Mouse (Mus musculus): ENCODE results near the gene Zfp27. TPM values are rescaled to one million over a fixed set of nuclear protein-coding genes. Genes with fewer than 3 reads are reported as not detected.

The Zfp27 gene
- total RNA-seq (2014; rRNA removed; ENCODE audit: low replicate concordance) (7.5 and 12.8 TPM in 2 replicates), polyA plus RNA-seq (2015; fragmentation: Nextera tagmentation; extraction: Ambion mirVana) (6.5 and 7.7 TPM in 2 replicates)

DNA sequence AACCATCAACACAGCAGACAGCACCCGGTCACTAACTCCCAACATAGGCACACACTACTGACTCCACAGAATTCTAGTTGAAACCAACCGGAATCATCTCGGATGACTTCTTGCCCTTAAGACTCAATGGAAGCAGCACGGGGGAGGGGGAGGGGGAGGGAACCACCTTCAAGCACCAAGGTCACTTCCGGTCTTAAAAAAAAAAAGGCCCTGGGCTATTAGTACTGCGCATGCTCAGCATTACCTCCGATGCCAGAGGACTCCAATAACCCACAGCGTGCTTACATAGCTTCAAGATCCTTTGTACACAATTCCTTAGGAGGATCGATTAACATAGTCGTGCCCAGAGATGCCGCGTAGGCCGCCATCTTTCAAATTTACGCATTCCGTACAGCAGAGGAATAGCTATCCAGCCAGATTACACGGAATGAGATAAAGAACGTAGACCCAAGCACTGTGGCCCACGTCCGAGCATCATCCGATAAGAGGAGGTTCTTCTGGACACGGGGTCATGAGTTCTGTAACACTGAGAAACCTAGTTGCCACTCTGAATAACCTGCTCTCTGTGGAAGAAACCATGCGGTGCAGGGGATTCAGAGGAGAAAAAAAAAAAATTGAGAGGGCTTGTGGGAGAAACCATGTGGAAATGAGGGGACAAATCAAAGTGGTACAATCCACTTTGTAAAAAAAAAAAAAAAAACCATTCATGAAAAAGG is at the start of gene Zfp27:
Zfp27 (minus strand) TSS at position 607 of the 716 bp plus-strand sequence.
- Histone ChIP-seq H3K9ac (replicated peaks; ENCODE audit: low read depth, low read length) (peak within 1 kb of the TSS; percentile 74), H3K9me3 (replicated peaks; ENCODE audit: control insufficient read depth, low read length) (no peaks in the 10 kb centered on the region), H3K4me2 (ENCODE audit: low read depth, low read length) (peak within 1 kb of the TSS; percentile 92), H3K36me3 (replicated peaks; ENCODE audit: control insufficient read depth, insufficient read depth, low read length) (peaks cover 20% of the 10 kb centered on the region), H3K4me3 (ENCODE audit: low read depth, low read length) (peak within 1 kb of the TSS; percentile 72), H3K27me3 (ENCODE audit: control insufficient read depth, insufficient read depth, low read length) (no peaks in the 10 kb centered on the region), H3K4me1 (ENCODE audit: control insufficient read depth, insufficient read depth) (peaks cover 10% of the 10 kb centered on the region), H3K27ac (ENCODE audit: low read depth) (peak within 1 kb of the TSS; percentile 98)
- DNase-seq (ENCODE audit: low spot score) (peak; percentile 92), ATAC-seq (ENCODE audit: insufficient read depth, low read depth) (peak; percentile 76)
- under 1% methylated on average over 22 of the region's 22 CpGs for WGBS
- TF ChIP-seq EP300 (IDR thresholded peaks at IDR 0.05; ENCODE audit: low read depth) (0 out of 2 replicates have a peak, but pooled peaks have one; percentile 12), CTCF (IDR thresholded peaks at IDR 0.05; ENCODE audit: low read depth) (no peak)

DNA sequence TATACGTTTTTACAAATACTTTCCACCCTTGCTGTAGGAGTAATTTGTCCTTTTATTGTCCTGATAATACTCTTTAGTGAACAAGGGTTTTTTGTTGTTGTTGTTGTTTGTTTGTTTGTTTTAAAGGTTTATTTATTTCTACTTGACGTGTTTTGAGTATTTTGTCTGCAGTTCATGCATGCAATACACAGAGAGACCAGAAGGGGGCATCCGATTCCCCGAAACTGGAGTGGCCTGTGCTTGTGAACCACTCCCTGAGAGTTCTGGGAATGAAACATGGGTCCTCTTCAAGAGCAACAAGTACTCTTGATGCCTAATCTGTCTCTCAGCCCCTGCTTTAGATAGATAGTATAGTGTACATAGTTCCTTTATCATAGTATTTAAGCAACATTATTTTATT is 48.4 kb upstream of the Zfp27 start:
- Histone ChIP-seq H3K27me3 (ENCODE audit: control insufficient read depth, insufficient read depth, low read length) (no peaks in the 10 kb centered on the region), H3K4me1 (ENCODE audit: control insufficient read depth, insufficient read depth) (peaks cover 5% of the 10 kb centered on the region; the same call in 1 of the 2 replicates), H3K36me3 (replicated peaks; ENCODE audit: control insufficient read depth, insufficient read depth, low read length) (peaks cover 15% of the 10 kb centered on the region; the same call in 1 of the 2 replicates), H3K9me3 (replicated peaks; ENCODE audit: control insufficient read depth, low read length) (no peaks in the 10 kb centered on the region), H3K4me3 (ENCODE audit: low read depth, low read length) (peak overlapping the region; percentile 60), H3K9ac (replicated peaks; ENCODE audit: low read depth, low read length) (no peak overlapping the region), H3K27ac (ENCODE audit: low read depth) (peak overlapping the region; percentile 81; the same call in 1 of the 2 replicates), H3K4me2 (ENCODE audit: low read depth, low read length) (peak overlapping the region; percentile 62)
- 27% methylated on average over 4 of the region's 4 CpGs for WGBS
- TF ChIP-seq CTCF (IDR thresholded peaks at IDR 0.05; ENCODE audit: low read depth): peak; percentile 62
- TF ChIP-seq EP300 (IDR thresholded peaks at IDR 0.05; ENCODE audit: low read depth): no peak
- peak; percentile 32 for DNase-seq (ENCODE audit: low spot score)
- no peak for ATAC-seq (ENCODE audit: insufficient read depth, low read depth)

DNA sequence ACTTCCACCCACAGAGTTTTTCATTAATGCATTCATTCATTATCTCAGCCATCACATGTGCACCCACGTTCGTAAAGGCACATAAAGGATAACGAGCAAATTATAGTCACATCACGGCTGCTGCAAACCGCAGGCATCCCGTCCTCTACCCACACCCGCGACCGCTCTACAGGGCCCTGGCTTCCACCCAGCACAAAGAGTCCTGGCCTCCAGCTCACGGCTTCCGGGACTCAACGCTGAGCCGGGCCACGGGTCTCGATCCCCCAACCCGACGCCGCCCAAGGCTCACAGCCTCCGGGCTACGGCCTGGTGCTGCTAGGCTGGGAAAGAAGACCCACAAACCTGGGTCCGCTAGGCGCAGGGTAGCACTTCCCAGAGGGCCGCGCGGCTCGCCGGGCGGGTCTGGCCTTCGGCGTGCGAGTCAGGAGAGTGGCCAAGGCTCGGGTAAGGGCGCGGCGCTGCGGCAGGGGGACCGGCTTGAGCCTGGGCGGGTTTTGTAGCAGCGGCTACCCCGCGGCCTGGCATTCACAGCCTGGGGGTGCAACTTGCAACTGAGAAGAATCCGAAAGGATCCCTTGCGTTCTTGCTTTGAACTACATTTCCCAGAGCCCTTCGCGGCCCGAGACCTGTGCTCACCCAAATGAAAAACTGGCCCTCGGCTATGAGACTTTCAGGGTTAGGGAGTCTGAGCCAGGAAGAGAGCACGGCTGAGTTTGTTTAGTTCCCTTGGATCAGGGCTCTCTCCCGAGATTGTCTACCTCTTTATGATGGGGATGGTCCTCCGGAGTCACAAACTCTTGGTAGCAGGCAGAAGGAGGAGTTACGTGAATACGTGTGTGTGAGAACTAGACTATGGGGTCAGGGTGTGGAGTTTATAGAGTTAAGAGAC is 47.4 kb upstream of the Zfp27 start, which contains the start of gene Zfp74:
Zfp74 (minus strand) TSS at position 577 of the 889 bp plus-strand sequence.
- WGBS: 1% methylated on average over 52 of the region's 52 CpGs
- H3K4me3 ChIP-seq (ENCODE audit: low read depth, low read length): peak within 1 kb of the TSS; percentile 60
- H3K4me2 ChIP-seq (ENCODE audit: low read depth, low read length): peak within 1 kb of the TSS; percentile 62
- no peaks in the 10 kb centered on the region for H3K27me3 ChIP-seq (ENCODE audit: control insufficient read depth, insufficient read depth, low read length)
- ATAC-seq (ENCODE audit: insufficient read depth, low read depth): peak; percentile 83
- peak within 1 kb of the TSS; percentile 81 for H3K27ac ChIP-seq (ENCODE audit: low read depth)
- DNase-seq (ENCODE audit: low spot score): peak; percentile 73
- peaks cover 5% of the 10 kb centered on the region; the same call in 1 of the 2 replicates for H3K4me1 ChIP-seq (ENCODE audit: control insufficient read depth, insufficient read depth)
- H3K9ac ChIP-seq (replicated peaks; ENCODE audit: low read depth, low read length): peak within 1 kb of the TSS; percentile 67
- H3K9me3 ChIP-seq (replicated peaks; ENCODE audit: control insufficient read depth, low read length): no peaks in the 10 kb centered on the region
- 0 out of 2 replicates have a peak, but pooled peaks have one; percentile 24 for TF ChIP-seq EP300 (IDR thresholded peaks at IDR 0.05; ENCODE audit: low read depth)
- TF ChIP-seq CTCF (IDR thresholded peaks at IDR 0.05; ENCODE audit: low read depth): no peak
- H3K36me3 ChIP-seq (replicated peaks; ENCODE audit: control insufficient read depth, insufficient read depth, low read length): peaks cover 19% of the 10 kb centered on the region; the same call in 1 of the 2 replicates

DNA sequence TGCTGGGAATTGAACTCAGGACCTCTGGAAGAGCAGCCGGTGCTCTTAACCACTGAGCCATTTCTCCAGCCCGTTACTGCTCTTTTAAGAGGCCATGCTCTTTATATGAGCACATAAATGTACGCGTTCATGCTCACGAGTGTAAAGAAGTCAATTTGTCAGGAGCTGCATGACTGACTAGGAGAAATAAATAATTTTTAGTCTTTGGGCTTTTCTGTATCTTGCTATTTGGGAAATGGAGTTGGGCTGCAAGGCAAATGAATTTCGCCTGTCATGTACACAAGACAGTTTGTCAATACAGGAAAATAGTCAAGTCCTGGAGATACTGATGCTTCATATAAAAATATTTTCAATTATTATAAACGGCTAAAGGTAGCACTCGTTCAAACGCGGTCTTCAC is 46.7 kb upstream of the Zfp27 start:
- DNase-seq (ENCODE audit: low spot score) (no peak), ATAC-seq (ENCODE audit: insufficient read depth, low read depth) (no peak)
- H3K27ac ChIP-seq (ENCODE audit: low read depth): peak overlapping the region; percentile 81
- H3K9ac ChIP-seq (replicated peaks; ENCODE audit: low read depth, low read length): peak overlapping the region; percentile 67
- peak overlapping the region; percentile 60 for H3K4me3 ChIP-seq (ENCODE audit: low read depth, low read length)
- no peaks in the 10 kb centered on the region for H3K27me3 ChIP-seq (ENCODE audit: control insufficient read depth, insufficient read depth, low read length)
- H3K4me2 ChIP-seq (ENCODE audit: low read depth, low read length): peak overlapping the region; percentile 62
- TF ChIP-seq CTCF (IDR thresholded peaks at IDR 0.05; ENCODE audit: low read depth): no peak
- TF ChIP-seq EP300 (IDR thresholded peaks at IDR 0.05; ENCODE audit: low read depth): no peak
- H3K36me3 ChIP-seq (replicated peaks; ENCODE audit: control insufficient read depth, insufficient read depth, low read length): peaks cover 19% of the 10 kb centered on the region; the same call in 1 of the 2 replicates
- WGBS: 46% methylated on average over 10 of the region's 10 CpGs
- peaks cover 5% of the 10 kb centered on the region; the same call in 1 of the 2 replicates for H3K4me1 ChIP-seq (ENCODE audit: control insufficient read depth, insufficient read depth)
- no peaks in the 10 kb centered on the region for H3K9me3 ChIP-seq (replicated peaks; ENCODE audit: control insufficient read depth, low read length)

DNA sequence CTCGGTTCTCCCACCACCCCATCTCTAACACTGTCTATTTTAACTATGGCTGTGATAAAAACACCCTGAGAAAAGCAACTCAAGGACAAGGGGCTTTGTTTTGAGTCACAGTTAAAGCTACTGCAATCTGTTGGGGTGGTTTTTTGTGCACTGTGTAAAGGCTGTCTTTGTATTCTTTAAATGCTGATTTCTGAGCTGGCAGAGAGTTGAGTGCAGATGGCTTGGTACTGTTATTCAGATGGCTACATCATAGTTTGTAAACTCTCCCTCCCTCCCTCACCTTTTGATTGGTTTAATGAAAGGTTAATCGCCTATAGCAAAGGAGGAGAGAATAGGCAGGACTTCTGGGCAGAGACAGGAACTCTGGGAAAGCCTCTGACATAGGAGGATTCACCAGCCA is 37.8 kb upstream of the Zfp27 start:
- H3K27ac ChIP-seq (ENCODE audit: low read depth): no peak overlapping the region
- no peak overlapping the region for H3K4me3 ChIP-seq (ENCODE audit: low read depth, low read length)
- H3K9ac ChIP-seq (replicated peaks; ENCODE audit: low read depth, low read length): no peak overlapping the region
- no peaks in the 10 kb centered on the region; the same call in 1 of the 2 replicates for H3K36me3 ChIP-seq (replicated peaks; ENCODE audit: control insufficient read depth, insufficient read depth, low read length)
- no peak for TF ChIP-seq EP300 (IDR thresholded peaks at IDR 0.05; ENCODE audit: low read depth)
- TF ChIP-seq CTCF (IDR thresholded peaks at IDR 0.05; ENCODE audit: low read depth): no peak
- ATAC-seq (ENCODE audit: insufficient read depth, low read depth): no peak
- DNase-seq (ENCODE audit: low spot score): no peak
- WGBS: 85% methylated on average over 2 of the region's 2 CpGs
- H3K27me3 ChIP-seq (ENCODE audit: control insufficient read depth, insufficient read depth, low read length): no peaks in the 10 kb centered on the region
- no peaks in the 10 kb centered on the region for H3K9me3 ChIP-seq (replicated peaks; ENCODE audit: control insufficient read depth, low read length)
- H3K4me1 ChIP-seq (ENCODE audit: control insufficient read depth, insufficient read depth): peaks cover 6% of the 10 kb centered on the region; the same call in 1 of the 2 replicates
- no peak overlapping the region for H3K4me2 ChIP-seq (ENCODE audit: low read depth, low read length)

Data from heart, postnatal 0 days (tissue).